Mouse (Mus musculus) telencephalon, adult 2 months (tissue): ENCODE measurements around the gene Sorbs1.

Experiments
- DNase-seq: peaks from one replicate; pipeline ENCODE4 v3.0.0-alpha.2; 2011; ENCODE audit warnings: low read depth, low spot score

Sorbs1 gene

GRCm38 (mm10) chr19:40346232-40346844 lies 167.2 kb downstream of the Sorbs1 start:
- no peak for DNase-seq

- no peak for DNase-seq
These were observed 167.9 kb downstream of the Sorbs1 start for GRCm38 (mm10) chr19:40345684-40346083.

- DNase-seq: no peak
These were observed 170.6 kb downstream of the Sorbs1 start for GRCm38 (mm10) chr19:40343018-40343417.

DNA sequence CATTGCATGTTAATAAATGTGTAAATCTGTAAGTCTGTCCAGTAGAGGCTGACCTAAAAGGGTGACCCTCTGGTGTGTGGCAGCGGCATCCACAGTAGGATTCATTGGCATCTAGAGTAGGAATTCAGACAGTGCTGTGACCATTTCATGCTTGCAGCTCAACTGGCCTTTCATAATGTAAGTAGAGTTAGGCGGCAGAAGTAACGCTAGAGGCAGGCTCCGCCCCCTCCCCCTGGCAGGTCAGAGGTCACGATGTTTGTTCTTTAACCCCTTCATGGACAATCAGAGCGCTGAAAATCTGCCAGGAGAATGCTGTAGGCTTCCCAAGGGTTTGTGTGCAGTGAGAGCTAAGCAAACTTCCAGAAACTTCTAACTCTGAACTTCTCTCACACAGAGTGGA lies 172.4 kb downstream of the Sorbs1 start:
- no peak for DNase-seq

GRCm38 (mm10) chr19:40336694-40337093 lies 176.9 kb downstream of the Sorbs1 start:
- DNase-seq: no peak

GRCm38 (mm10) chr19:40333905-40334304 lies 179.7 kb downstream of the Sorbs1 start:
- no peak for DNase-seq

- no peak for DNase-seq
These were observed 180.5 kb downstream of the Sorbs1 start for GRCm38 (mm10) chr19:40333081-40333480.

GRCm38 (mm10) chr19:40332303-40332702 lies 181.3 kb downstream of the Sorbs1 start:
- DNase-seq: no peak

GRCm38 (mm10) chr19:40331846-40332245 lies 181.7 kb downstream of the Sorbs1 start:
- DNase-seq: no peak

GRCm38 (mm10) chr19:40326126-40326525 lies 187.5 kb downstream of the Sorbs1 start:
- no peak for DNase-seq

DNA sequence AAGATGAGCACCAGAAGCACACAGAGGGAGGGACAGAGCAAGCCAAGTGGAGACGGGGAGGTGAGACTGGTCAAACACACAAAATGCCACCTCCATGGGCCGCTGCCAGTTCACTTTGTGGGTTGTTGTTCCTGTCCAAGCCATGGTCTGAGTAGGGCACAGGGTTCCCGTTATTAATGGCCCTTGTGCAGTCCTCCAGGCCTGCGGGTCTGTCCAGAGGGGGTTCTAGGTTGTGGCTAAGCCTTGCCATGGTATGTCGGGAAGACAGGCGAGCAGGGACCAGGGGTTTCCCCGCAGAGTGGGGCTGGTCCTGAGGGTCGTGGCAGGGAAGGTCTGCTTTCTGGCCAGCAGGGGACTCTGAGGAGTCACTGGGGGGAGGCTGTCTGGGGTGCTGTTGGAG lies 188.2 kb downstream of the Sorbs1 start:
- DNase-seq: no peak

DNA sequence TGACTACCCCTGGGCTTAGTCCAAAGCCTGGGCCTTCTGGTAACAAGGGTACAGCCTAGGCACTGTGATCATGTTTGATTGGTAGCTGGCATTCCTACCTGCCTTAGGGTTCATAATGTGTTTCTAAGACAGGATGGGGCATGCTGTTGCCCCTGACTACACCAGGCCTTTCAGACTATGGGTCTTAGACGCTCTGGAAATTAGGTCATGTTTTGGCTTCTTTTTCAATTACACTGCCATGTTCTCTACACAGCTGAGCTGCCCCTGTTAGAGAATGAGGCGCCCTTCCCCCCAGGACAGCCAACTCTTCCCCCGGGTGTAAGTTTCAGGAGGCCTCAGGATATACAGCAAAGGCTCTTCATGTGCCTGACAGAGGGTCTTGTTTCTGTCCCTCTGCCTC lies 191.4 kb downstream of the Sorbs1 start:
- no peak for DNase-seq

DNA sequence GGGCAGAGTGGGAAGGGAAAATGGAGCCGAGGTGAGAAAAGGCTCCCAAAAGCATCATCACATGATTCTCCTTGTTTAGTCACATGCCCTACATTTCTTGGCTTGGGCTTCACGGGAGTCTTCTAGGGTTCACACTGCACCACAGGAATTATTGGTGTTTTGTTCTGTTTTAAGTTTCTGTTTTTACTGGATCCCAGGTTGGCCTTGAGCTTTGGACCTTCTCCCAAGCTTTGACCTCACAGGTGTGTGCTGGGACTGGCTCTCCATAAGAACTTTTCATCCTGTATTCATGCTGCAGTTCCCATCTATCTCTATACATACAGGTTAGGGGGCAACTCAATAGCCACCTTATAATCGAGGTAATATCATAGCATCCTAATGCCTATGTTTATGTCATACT lies 194.4 kb downstream of the Sorbs1 start:
- no peak for DNase-seq

- DNase-seq: no peak
These were observed 195.1 kb downstream of the Sorbs1 start for GRCm38 (mm10) chr19:40318511-40318910.

DNA sequence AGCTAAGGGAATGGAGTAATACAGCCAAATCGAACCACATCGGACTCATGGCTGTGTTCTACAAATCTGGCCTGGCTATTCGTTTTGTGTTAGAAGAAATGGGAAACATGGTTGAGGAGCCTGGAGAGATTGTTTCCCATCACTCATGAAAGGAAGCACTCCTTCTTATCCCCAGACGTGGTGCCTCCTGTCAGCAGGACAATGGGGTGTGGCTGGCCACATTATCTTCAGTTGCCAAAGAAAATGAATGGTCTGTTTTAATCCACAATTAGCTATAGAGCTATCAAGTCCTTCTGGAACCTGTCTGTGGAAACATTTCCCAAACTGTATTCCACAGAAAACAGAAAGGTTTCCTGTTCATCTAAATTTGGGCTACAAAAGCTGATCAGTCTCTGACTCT lies 196.6 kb downstream of the Sorbs1 start:
- DNase-seq: no peak

- DNase-seq: no peak
These were observed 199.3 kb downstream of the Sorbs1 start for GRCm38 (mm10) chr19:40314252-40314651.

- DNase-seq: no peak
These were observed 201.9 kb downstream of the Sorbs1 start for GRCm38 (mm10) chr19:40311631-40312030.

DNA sequence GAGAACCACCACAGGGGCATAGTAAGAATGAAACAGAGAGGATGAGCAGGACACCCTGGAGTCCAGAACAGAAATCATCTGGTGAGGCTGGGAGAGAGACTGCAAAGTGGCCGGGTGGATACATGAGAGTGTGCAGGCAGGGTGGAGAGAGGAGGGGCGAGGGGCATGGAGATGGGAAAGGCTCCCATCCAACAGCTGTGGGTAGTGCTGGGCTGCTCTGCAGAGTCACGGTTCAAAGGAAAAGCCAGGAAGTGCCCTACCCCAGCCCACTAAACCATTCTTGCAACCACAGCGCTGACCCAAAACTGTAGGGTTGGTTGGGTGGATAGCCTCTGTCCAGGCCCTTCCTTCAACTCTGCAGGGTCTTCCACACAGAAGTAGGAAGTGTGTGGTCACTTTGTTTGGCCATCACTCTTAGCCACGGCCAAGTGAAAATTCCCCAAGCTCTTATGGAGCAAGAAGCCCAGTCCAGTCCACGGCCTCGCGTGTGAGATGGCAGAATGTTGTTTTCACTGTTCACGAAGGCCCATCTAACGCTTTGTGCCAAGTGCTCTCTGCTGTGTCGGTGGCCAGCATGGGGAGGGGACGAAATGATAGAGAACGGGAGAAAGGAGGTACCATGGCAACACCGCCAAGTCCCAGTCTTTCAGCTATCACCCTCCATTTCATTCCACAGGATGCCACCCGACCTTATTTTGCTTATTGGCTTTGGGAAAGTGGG lies 203.0 kb downstream of the Sorbs1 start:
- DNase-seq: no peak

DNA sequence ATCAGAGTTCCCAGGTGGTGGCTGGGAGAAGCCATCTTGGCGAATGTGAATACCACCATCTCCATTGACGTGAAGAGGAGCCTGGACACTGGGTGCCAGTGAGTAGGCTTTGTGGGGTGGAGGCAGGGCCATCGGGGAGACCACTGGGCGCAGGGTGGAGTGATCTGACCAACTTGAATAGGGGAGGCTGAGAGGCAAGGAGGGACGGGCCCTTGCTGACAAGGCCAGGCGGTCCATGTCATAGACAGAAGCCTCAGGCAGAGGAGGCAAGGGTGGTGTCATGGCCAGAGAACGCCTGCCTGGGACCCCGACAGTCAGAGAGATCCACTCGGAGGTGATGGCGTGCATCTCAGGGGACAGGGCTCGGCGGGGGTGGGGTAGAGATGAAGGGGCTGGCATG lies 203.7 kb downstream of the Sorbs1 start:
- no peak for DNase-seq

DNA sequence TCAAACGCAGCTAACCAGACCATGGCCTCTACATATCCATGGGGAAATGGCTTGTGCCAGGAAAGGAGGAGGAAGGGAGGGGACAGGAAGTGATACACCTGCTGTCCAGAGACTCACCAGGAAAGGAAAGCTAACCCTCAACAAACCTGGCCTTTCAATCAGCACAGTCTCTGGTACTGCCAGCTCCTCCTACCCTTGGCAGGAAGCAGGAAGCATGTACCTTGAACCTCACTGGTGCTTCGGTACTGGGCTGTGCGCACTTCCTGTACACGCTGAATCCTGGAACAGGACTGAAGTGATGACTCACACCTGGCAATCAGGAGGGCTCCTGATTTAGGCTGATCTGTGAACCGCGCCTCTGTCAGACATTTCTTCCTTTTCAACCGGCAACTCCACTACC lies 206.0 kb downstream of the Sorbs1 start:
- DNase-seq: no peak

DNA sequence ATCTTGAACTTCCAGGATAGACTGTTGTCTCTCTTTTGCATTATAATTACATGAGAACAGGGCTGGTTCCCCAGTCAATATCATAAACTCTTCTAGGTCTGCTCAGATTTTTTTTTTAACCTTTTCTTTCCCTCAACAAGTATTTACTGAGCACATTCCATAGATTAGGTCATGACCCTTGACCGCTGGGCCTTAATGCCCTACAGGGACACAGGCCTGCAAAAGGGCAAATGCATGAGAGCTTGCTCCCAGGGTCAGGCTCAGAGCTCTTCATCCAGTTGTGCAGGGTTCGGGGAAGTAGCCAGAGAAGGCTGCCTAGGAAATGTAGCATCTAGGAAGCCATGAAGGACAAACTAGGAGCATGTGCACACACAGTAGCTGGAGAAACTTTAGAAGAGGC lies 206.9 kb downstream of the Sorbs1 start:
- DNase-seq: no peak

DNA sequence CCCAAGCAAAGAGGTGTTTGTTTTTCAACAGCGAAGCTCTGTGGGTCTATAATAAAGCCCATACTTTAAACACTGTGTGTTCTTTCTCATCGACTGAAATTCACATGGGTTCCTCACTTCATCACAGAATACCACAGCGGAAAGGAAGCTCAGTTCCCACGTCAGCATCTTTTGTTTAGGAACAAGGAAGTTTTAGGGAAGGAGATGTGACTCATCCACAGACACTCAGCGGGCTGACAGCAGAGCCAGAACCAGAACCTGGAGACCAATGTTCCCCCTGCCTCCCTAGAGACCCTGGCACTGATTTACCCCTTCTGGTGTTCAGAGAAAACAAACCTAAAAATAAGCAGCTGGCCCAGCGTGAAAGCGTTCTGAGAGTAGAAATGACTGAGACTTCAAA lies 208.1 kb downstream of the Sorbs1 start:
- no peak for DNase-seq

DNA sequence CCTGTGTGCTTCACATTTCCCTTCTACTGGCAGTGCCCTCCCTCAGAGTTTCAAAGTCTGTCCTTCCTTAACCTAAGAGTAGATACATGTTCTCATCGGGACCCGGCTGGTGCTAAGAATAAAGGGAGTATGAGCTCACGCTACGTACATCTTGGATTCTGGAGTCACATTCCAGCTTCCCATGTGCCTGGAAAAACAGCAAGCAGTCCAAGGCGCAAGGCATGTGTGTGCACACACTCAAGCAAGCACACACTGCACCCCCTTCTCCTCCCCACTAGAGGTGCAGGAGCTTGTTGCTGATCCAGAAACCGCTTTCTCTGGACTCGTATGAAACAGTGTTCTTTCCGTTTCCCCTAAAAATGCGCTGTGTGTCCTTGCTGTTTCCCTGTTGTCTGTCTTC lies 210.7 kb downstream of the Sorbs1 start:
- DNase-seq: peak; percentile 62

DNA sequence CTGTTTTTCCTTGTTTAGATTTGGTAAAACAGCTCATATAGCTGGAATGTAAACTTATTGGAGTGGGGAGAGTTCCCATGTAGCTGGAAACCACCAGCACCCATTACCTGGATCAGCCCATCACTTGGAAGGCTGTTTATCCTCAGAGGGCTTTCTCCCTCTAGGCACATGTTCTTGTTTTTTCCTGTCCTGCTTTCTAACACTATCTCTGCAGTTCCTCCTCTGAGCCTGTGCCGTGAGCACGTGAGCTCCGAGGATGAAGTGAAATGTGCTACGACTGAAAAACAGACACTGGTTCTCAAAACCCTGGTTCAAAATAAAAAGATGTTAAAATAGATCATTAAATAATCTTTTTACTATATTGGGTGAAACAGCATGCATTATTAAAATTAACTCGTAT lies 211.1 kb downstream of the Sorbs1 start:
- no peak for DNase-seq
